Mouse (Mus musculus) cerebellum, adult 2 months (tissue): ENCODE results near the gene Noc3l.

ENCODE experiments used
- CTCF ChIP-seq: fragments of 200-500 bp; IDR thresholded peaks from 2 replicates; pipeline ENCODE4 v1.5.1; 2011; ENCODE audit warnings: low read depth, mild to moderate bottlenecking, control low read depth, low read length, moderate library complexity, borderline replicate concordance; ENCODE audit not compliant: insufficient read depth
- POLR2A ChIP-seq: fragments of 200-500 bp; IDR thresholded peaks from 2 replicates; pipeline ENCODE4 v1.6.1; 2011; ENCODE audit warnings: low read length, control low read depth, borderline replicate concordance; ENCODE audit not compliant: insufficient read depth

DNA sequence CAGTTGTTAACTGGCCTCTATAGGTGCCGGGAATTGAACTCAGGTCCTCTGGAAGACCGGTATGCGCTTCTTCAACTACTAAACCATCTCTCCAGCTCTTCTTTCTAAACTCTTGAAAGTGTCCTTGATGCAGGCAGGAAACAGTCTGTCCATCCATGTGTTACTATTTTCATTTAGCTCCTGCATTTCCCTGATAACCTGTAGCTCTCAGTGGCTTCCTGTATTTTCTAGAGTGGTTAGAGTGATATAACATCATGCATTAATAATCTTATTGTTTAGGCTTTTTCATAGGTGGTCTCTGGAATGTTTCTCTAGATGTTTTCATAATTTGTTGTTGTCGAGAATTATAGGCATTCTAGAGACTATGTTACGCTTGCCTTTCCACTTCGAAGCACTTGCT lies 43.5 kb upstream of the Noc3l start:
- TF ChIP-seq CTCF = no peak
- no peak for TF ChIP-seq POLR2A
